Mouse (Mus musculus) embryonic facial prominence, embryonic 10.5 days (tissue): ENCODE data around the gene Vwce. TPM values are rescaled to one million over a fixed set of nuclear protein-coding genes. Genes with fewer than 3 reads are reported as not detected.

Experiments
- DNase-seq: peaks from one replicate; pipeline ENCODE4 v3.0.0-alpha.2; 2017; ENCODE audit warnings: low spot score
- H3K27ac ChIP-seq: fragments of 300-500 bp; sonication (generic); replicated peaks from 2 replicates; pipeline ENCODE4 v1.5.1; 2016; ENCODE audit warnings: mild to moderate bottlenecking
- H3K27me3 ChIP-seq: fragments of 300-500 bp; sonication (generic); replicated peaks from 2 replicates; pipeline ENCODE4 v1.6.1; 2016; ENCODE audit warnings: low read depth, mild to moderate bottlenecking; ENCODE audit not compliant: poor library complexity, severe bottlenecking
- H3K36me3 ChIP-seq: fragments of 300-500 bp; sonication (generic); replicated peaks from 2 replicates; pipeline ENCODE4 v1.6.1; 2016; ENCODE audit warnings: mild to moderate bottlenecking, moderate library complexity
- H3K4me1 ChIP-seq: fragments of 300-500 bp; sonication (generic); 2 replicates; pipeline ENCODE4 v1.6.1; 2016
- H3K4me3 ChIP-seq: fragments of 300-500 bp; sonication (generic); 2 replicates; pipeline ENCODE4 v1.5.1; 2016; ENCODE audit warnings: mild to moderate bottlenecking, moderate library complexity
- H3K9me3 ChIP-seq: fragments of 300-500 bp; sonication (generic); 2 replicates; pipeline ENCODE4 v1.6.1; 2016; ENCODE audit warnings: mild to moderate bottlenecking
- WGBS: fragments of 180-500 bp; shearing (Covaris S2); methylation state at CpG from one replicate; pipeline ENCODE4 v1.1.7; 2016; 5-methylcytosine and 5-hydroxymethylcytosine counted together
- polyA plus RNA-seq: library from polyadenylated mRNA; unstranded; fragments of >200 nt; fragmentation: Nextera tagmentation; extraction: Ambion mirVana; gene quantifications from 2 replicates; pipeline ENCODE4 v1.2.1, GENCODE M21; 2016

Gene Vwce
- polyA plus RNA-seq, 1 experiment from 2014 or later, result 1.8 TPM

DNA sequence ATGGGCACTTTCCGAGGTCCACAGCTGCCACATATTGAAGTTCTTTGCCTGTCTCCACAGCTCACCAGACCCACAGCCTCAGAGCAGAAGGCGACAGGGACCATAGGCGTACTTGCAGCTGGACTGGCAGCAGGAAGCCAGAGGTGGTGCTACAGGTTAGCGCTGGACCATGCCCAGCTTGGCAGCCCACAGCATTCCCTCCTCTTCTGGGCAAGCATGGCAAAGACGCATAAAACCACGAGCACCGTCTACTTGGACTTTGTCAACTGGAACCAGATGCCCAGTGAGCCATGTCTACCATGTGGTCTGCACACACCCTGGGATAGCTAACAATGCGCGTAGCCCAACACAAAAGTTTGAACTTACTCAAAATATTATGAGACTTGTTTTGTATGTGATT is 51.1 kb downstream of the Vwce start:
- Histone ChIP-seq H3K4me1 (peaks cover 22% of the 10 kb centered on the region), H3K4me3 (no peak overlapping the region), H3K36me3 (no peaks in the 10 kb centered on the region), H3K27me3 (no peaks in the 10 kb centered on the region), H3K27ac (no peak overlapping the region), H3K9me3 (no peaks in the 10 kb centered on the region)
- no peak for DNase-seq
- WGBS, result 91% methylated on average over 9 of the region's 9 CpGs

DNA sequence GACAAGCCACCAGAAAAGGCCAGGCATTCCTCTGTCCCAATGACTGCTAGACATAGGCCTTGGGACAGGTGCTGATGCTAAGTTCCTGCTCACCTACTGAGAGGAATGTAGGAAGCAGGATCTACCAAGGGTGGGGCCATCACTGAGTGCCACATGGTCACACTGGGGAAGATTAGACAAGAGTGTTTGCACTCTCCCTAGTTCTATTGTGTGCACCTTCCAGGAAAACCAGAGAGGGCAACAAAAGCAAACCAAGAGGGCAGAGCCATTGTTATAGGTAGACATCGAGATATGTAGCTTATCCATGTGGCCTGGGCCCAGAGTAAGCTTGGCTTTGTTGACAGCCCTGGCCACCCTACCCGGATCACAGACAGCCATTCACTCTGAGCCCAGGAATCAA is 51.7 kb downstream of the Vwce start:
- no peak for DNase-seq
- Histone ChIP-seq H3K4me1 (peaks cover 28% of the 10 kb centered on the region), H3K4me3 (no peak overlapping the region), H3K27me3 (no peaks in the 10 kb centered on the region), H3K9me3 (no peaks in the 10 kb centered on the region), H3K27ac (no peak overlapping the region), H3K36me3 (no peaks in the 10 kb centered on the region)
- WGBS, result 81% methylated on average over 2 of the region's 2 CpGs

DNA sequence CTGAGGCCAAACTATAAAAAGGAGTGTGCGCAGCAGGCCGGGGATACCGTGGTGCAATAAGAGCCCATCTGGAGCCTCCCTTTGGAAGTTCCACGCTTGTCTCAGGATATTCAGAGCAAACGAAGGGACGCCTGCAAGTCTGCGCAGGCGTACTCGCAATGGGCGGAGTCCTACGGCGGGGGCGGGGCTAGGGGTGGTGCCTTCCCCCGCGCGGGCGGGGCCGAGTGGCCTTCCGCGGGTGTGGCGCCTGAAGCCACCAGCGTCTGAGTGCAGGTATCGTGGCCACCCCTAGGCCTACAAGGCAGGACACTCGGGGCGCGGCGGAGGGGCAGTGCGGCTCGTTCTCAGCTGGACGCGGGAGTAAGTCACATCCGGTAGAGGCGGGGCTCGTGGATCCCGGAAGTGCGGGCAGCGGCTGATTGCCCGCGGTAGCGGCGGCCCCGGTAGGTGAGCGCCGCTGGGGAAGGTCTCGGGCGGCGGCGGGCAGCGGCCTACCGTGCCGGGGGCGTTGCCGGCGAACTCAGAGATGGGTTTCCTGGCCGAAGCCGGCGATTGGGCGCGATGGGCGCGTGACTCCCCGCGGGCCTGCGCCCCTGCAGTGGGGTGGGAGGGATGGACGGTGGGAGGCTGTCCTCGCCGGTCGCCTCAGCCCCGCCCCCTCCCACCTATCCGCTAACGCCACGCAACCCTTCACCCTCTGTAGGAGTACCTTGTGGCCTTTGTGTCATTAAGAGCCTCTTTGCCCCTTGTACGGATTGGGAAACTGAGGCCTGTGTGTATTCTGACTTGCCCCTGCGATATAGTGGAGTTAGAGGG is 54.7 kb downstream of the Vwce start, which contains the start of gene Vps37c:
Gene Vps37c (plus strand): TSS at position 199 of the 816 bp plus-strand sequence.
- Histone ChIP-seq H3K27me3 (no peaks in the 10 kb centered on the region), H3K36me3 (peaks cover 10% of the 10 kb centered on the region), H3K4me1 (peaks cover 35% of the 10 kb centered on the region), H3K27ac (peak within 1 kb of the TSS; percentile 95), H3K9me3 (no peaks in the 10 kb centered on the region), H3K4me3 (peak within 1 kb of the TSS; percentile 84)
- DNase-seq, result peak; percentile 97
- under 1% methylated on average over 74 of the region's 74 CpGs for WGBS

DNA sequence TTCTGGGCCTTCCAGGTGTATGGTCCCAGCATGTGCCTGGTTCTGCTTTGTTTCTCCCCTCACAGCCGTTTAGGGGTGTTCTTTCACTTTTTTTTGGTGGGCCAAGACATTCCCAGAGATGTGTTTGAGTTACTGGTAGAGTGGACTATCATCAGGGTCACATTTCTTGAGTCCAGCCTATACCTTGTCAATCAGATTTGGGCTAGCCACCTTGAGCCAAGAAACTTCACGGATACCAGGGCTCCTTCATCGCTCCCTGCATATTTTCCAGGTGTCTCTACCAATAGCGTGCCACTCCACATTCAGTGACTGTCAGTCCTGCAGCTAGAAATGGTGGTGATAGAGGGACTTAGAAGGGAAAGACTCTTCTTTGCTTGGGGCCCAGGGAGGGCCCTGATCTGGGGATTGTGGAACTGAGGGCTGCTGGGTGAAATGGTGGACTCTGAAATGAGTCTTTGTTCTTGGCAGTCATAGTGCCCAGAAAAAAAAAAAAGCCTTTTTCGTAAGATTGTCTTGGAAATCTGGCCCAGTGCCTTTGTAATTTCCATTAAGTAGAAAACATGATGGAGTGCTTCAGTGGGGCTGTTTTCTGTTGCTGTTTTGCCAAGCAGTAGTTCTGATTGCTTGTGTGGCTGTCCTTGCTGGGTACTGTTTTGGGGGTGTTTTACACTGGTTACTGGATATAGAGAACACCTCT is 55.6 kb downstream of the Vwce start:
- Histone ChIP-seq H3K9me3 (no peaks in the 10 kb centered on the region), H3K27ac (peak overlapping the region; percentile 95), H3K27me3 (no peaks in the 10 kb centered on the region)

DNA sequence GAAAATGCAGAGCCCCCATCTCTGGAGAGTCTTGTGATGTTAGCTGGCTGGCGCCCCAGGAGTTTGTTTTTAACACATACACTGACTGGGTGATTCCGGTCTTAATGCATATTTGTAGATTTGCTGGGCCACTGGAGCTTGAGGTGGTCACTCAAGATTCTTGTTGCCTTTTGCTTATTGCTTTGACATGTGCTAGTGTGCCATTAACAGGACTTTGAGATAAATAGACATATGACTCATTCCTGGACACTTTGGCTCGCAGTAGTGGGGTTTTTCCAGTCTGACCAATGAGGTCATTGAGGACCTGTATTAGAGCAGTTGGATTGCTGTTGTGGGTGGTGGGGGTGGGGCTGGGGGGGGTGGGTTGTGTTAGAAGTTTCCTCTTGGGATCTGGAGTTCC is 56.3 kb downstream of the Vwce start:
- peak overlapping the region; percentile 84 for H3K4me3 ChIP-seq
- peak overlapping the region; percentile 95 for H3K27ac ChIP-seq
- H3K9me3 ChIP-seq, result no peaks in the 10 kb centered on the region
- no peak for DNase-seq
- 89% methylated on average over 3 of the region's 3 CpGs for WGBS
- peaks cover 10% of the 10 kb centered on the region for H3K36me3 ChIP-seq
- no peaks in the 10 kb centered on the region for H3K27me3 ChIP-seq
- H3K4me1 ChIP-seq, result peaks cover 38% of the 10 kb centered on the region

More for the DNA sequence above, 55.6 kb downstream of the Vwce start:
- Histone ChIP-seq H3K4me1 (peaks cover 35% of the 10 kb centered on the region), H3K4me3 (peak overlapping the region; percentile 84), H3K36me3 (peaks cover 10% of the 10 kb centered on the region)
- 62% methylated on average over 5 of the region's 5 CpGs for WGBS
- no peak for DNase-seq

DNA sequence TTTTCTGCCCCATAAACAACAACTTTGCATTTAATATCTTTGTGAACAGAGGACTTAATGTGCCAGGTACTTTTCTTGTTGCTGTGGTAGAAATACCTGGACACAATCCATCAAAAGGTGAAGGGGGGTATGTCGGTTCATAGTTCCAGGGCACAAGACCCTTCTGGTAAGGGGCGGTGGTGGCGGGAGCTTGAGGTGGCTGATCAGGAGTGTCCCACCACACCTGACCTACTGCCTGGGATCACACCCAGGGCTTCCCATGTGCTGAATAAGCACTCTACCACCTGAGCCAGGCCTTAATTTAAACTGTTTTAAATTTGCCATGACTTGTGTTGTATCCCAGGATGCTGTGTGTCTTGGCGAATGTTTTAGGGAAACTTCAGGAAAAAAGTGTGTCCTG is 57.1 kb downstream of the Vwce start:
- peaks cover 46% of the 10 kb centered on the region for H3K4me1 ChIP-seq
- no peaks in the 10 kb centered on the region for H3K9me3 ChIP-seq
- 90% methylated on average over 4 of the region's 4 CpGs for WGBS
- no peak for DNase-seq
- H3K27me3 ChIP-seq, result no peaks in the 10 kb centered on the region
- H3K36me3 ChIP-seq, result peaks cover 10% of the 10 kb centered on the region
- H3K27ac ChIP-seq, result no peak overlapping the region
- no peak overlapping the region for H3K4me3 ChIP-seq

DNA sequence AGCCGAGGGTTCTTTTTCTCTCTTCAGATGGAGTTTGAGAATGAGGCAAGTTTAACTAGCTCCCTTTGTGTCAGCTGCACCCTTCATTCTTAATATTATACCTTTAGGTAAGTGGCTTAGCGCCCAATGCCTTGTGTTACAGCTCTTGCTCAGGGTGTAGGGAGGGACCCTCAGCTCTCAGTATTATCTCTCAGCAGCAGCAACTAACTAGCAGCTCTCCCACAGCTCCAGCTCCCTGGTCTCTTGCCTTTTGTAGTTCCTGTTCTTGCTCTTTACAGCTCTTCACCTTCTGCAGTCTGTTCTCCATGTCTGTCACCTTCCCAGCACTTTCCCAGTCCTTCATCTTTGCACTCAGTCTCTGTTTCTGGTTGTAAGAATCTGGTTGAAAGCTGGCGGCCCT is 57.6 kb downstream of the Vwce start:
- H3K4me1 ChIP-seq, result peaks cover 49% of the 10 kb centered on the region
- H3K27ac ChIP-seq, result no peak overlapping the region
- H3K4me3 ChIP-seq, result no peak overlapping the region
- H3K9me3 ChIP-seq, result no peaks in the 10 kb centered on the region
- no peaks in the 10 kb centered on the region for H3K27me3 ChIP-seq
- DNase-seq, result no peak
- H3K36me3 ChIP-seq, result peaks cover 10% of the 10 kb centered on the region
- WGBS, result 84% methylated on average over 3 of the region's 3 CpGs

DNA sequence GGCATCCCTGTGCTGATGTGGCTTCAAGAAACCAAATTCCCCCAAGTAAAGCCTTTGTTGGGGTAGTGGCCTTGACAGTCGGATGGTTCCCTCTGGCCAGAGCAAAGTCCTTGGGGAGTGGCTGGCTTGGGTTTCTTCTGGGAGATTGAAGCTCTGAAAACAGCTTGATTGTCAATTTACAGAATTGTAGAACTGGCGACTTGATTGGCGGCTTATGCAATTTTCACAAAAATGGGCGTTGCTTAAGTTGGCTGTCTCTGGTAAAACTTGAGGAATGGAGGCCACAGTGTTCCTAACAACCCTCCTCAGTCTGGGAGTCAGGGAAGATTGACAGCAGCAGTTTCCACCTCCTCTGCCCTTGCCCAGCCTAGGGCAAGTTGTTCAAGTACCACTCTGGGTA is 58.3 kb downstream of the Vwce start:
- no peaks in the 10 kb centered on the region for H3K27me3 ChIP-seq
- peaks cover 55% of the 10 kb centered on the region for H3K4me1 ChIP-seq
- no peak overlapping the region for H3K4me3 ChIP-seq
- H3K27ac ChIP-seq, result 0 out of 2 replicates have a peak overlapping the region, but pooled peaks have one; percentile 40
- no peaks in the 10 kb centered on the region for H3K9me3 ChIP-seq
- 85% methylated on average over 4 of the region's 4 CpGs for WGBS
- DNase-seq, result no peak
- peaks cover 10% of the 10 kb centered on the region for H3K36me3 ChIP-seq

DNA sequence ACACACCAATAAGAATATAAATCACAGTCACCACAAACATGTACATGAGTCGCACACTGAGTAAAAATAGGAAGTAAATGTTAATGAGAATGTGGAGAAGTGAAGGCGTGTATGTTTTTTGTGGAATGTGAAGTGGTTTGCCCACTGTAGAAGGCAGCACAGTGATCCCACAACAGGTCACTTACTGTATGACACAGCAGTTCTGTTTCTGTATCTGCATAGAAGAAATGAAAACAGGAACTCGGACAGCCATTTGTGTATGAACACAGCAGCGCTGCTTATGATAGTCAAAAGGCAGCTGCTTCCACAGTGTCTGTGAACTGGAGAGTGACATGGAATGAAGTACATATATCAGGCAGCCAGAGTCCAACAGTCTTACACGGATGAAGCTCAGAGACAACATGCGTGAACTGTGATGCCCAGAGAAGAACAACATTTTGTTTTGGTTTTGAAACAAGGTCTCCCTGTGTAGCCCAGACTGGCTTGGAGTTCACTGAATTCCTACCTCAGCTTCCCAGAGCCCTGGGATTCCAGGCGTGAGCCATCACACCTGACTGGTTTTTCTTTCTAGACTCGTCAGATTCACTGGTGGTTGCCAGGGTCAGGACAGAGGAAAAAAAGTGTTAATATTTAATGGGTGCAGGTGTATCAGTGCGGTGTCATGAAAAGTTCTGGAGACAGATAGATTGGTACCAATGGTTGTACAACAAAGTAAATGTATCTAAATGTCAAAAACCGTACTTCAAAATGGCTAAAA is 60.1 kb downstream of the Vwce start:
- WGBS, result 89% methylated on average over 10 of the region's 10 CpGs
- Histone ChIP-seq H3K27ac (no peak overlapping the region), H3K36me3 (peaks cover 10% of the 10 kb centered on the region), H3K9me3 (no peaks in the 10 kb centered on the region), H3K4me3 (no peak overlapping the region), H3K4me1 (peaks cover 61% of the 10 kb centered on the region), H3K27me3 (no peaks in the 10 kb centered on the region)
- DNase-seq, result no peak

DNA sequence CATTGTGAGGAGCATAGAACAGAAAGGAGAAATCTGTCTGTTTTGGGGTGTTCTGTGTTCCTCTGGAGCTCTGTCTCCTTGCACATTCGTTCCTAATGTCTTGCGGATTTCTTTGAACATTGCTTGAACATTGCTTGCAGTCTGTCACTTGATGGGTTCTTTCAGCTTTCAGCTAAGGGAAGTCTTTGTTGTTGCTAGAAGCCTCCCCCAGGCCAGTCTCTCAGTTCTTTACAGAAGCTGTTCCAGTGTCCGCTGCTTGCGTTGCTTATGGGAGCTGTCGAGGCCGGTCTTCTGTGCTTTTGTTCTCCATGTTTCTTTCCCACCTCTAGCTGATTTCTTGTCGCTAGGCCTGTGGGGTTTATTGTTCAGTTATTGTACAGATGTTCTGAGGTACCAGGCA is 61.8 kb downstream of the Vwce start:
- H3K36me3 ChIP-seq, result peaks cover 10% of the 10 kb centered on the region
- H3K4me3 ChIP-seq, result no peak overlapping the region
- H3K4me1 ChIP-seq, result peaks cover 61% of the 10 kb centered on the region
- no peak for DNase-seq
- 28% methylated on average over 7 of the region's 7 CpGs for WGBS
- H3K9me3 ChIP-seq, result no peaks in the 10 kb centered on the region
- H3K27ac ChIP-seq, result peak overlapping the region; percentile 63
- H3K27me3 ChIP-seq, result no peaks in the 10 kb centered on the region

DNA sequence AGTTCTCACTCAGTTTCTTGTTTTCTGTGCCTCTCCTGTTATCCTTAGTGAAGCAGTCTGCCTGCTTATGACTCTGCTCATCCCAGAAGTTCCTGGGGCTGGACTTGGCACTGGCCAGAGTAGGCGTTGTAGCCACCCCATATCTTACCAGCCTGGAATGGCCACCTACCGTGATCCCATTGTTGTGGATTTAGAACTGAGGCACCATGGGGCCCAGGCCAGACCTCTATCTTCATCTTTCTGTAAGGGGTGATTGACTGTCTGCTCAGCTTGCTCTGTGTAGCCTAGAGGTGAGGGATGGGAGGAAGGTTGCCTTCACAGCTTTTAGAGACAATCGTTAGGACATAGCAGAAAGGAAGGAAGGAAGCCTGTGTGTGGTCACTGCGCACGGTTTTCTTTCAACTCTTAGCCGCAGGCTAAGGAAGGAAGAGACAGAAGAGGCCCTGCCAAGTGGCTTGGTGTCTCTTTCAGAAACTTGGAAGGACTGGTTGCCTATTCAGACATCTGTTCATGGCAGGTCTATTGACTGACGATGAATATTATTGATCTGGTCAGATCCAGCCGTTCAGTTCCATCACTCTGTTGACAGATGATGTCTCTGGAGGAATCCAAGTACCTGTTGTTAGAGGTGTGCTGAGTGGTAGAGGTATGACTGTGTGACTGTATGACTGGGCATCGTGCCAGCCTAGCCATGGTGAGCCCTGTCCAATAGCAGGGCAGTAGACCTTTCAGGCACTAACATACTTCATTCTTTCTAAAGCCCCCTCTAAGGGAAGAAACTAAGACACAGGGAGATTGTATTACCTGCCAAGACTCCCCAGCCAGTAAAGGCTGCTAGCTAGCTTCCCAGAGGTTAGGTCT is 64.3 kb downstream of the Vwce start:
- 75% methylated on average over 9 of the region's 9 CpGs for WGBS
- 0 out of 2 replicates have a peak, but pooled peaks cover 4% of the 10 kb centered on the region for H3K36me3 ChIP-seq
- DNase-seq, result no peak
- H3K27ac ChIP-seq, result peak overlapping the region; percentile 12; the same call in 1 of the 2 replicates
- peaks cover 74% of the 10 kb centered on the region for H3K4me1 ChIP-seq
- H3K27me3 ChIP-seq, result no peaks in the 10 kb centered on the region
- H3K4me3 ChIP-seq, result no peak overlapping the region
- no peaks in the 10 kb centered on the region for H3K9me3 ChIP-seq

DNA sequence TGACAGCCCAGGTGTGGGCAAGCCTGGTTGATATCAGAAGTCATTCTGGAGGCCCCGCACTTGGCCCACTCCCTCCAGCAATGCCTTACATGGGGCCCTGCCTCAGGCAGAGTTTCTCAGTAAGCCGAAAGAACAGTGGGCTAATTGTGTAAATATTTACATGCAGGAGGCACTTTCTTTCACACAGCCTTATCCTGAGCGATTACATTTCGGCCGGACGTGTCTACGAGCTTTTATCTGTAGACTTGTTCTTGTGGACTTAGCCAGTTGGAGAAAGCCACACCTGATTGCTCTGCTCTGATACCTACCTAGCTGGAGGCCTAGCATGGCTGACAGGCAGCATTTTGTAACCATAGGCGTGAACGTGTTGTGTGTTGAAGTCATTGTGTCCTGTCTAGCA is 65.8 kb downstream of the Vwce start:
- Histone ChIP-seq H3K27ac (no peak overlapping the region), H3K27me3 (no peaks in the 10 kb centered on the region), H3K9me3 (no peaks in the 10 kb centered on the region), H3K36me3 (0 out of 2 replicates have a peak, but pooled peaks cover 5% of the 10 kb centered on the region), H3K4me3 (no peak overlapping the region), H3K4me1 (peaks cover 74% of the 10 kb centered on the region)
- DNase-seq, result no peak
- 68% methylated on average over 9 of the region's 9 CpGs for WGBS
